Mouse (Mus musculus) regulatory T cell (primary cell): ENCODE measurements around the gene Gm6377.

Experiments used
- in situ Hi-C: fragments of 300-600 bp; cut with MboI, MseI; formaldehyde crosslinking; loops from one replicate; pipeline ENCODE4 v1.15.1; 2025; ENCODE audit warnings: high pct_unique_total_duplicates

The Gm6377 gene

DNA sequence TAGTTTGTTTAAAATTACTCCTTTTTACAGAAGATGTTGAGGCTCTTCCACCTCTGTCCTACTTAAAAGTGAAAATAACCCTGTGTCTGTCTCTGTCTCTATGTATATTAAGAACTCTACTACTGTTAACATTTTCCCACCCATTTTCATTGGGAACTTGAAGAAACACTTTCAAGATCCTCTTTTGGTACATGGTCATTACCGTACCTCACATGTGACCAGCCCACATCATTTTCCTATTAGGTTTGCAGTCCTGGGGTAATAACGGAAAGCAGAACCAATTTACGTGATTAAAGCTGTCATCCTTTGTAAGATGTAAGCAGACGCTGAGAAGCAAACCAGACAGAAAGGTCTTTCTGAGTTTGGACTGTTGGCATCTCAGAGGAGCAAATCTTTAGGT, at the start of gene Gm6377:
TSS of gene Gm6377 (plus strand) at position 289 of the 400 bp plus-strand sequence.
- in situ Hi-C loops: no loop called here

- in situ Hi-C loops: no loop called here
Measured at GRCm38 (mm10) chrX:109147108-109147507, 49.4 kb upstream of the Gm6377 start.

DNA sequence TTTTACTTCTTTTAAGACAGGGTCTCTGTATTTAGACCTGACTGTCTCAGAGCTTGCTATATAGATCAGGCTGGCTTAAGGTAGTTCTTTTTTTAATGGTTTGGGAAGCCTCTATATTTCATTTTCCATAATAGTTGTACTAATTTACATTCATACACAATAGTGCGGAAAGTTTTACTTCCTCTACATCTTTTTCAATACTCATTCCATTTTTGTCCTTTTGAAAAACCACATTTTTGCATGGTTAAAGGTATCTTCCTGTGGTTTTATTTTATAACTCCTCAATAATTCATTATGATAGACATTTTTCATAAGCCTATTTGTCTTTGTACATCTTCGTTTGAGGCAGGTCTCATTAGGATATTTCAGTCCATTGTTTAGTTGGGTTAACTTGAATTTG, 45.3 kb upstream of the Gm6377 start:
- in situ Hi-C loops: no loop called here

DNA sequence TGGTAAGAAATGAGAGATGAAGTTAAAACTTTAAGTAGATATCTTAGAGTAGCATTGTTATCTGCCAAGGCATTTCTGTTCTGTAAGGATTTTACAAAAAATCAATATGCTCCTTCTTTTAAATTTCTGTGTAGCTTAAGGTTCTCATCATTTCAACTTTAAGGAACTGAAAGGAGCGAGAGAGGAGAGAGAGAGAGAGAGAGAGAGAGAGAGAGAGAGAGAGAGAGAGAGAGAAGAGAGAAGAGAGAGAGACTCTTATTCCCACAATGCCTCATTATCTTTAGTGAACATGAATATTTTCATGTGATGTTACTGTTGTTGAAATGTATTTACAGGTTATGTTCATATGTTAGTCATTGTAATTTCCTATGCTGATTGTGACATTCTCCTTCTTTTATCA, 36.2 kb upstream of the Gm6377 start:
- in situ Hi-C loops: no loop called here

GRCm38 (mm10) chrX:109160901-109161300, 35.7 kb upstream of the Gm6377 start:
- in situ Hi-C loops: no loop called here

DNA sequence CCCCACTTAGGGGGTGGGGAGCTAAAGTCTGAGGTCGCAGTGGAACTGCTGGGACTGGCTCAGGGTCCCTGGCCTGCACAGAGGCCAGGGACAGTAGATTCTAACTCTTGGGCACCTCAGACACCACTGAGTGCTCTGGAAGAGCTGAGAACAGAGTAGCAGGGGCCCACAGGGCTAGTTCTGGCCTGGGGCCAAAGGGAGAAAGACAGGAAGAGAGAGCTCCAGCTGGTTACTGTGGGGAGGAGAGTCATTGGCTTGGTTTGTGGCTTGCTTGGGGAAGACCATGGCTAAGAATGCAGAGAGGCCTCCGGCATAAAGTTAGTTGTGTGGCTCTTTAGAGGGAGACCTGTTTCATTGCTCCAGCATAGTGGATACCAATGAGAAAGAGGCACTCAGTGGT, 21.5 kb upstream of the Gm6377 start:
- in situ Hi-C loops: no loop called here

DNA sequence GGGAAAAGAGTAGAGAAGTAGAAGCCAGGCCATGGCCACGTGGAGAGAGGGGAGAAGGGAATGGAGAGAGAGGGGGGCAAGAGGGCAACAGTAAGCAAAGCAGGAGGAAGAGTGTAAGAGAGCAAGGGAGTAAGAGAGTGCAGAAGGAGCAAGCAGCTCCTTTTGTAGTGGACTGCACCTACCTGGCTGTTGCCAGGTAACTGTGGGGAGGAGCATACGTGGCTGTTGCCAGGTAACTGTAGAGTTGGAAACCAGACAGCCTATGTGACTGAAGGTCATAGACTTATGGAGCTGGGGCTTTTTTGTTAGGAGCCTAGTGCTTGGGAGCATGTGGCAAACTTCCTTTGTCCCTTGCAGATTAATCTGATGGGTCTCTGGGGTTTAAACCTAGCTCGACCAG, 21.1 kb upstream of the Gm6377 start:
- in situ Hi-C loops: no loop called here

GRCm38 (mm10) chrX:109184706-109185478, 11.7 kb upstream of the Gm6377 start:
- in situ Hi-C loops: no loop called here

DNA sequence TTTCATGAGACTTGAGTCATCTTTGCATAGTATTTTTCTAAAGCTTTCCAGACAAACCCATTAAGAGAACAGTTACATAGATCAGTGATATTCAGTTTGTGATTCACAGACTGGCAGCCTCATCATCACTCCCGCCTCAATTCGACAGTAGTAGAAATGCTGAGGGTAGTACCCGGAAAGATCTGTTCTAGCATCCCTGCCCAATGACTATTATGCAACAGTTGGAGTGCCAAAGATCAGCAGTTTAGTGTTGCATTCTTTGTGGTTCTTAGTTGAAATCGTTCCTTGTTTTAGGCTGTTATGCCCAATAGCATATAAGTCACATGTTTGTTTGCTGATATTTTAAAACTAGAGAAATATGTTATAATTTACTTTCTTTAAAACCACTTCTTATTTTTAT, 6.9 kb upstream of the Gm6377 start:
- in situ Hi-C loops: no loop called here

DNA sequence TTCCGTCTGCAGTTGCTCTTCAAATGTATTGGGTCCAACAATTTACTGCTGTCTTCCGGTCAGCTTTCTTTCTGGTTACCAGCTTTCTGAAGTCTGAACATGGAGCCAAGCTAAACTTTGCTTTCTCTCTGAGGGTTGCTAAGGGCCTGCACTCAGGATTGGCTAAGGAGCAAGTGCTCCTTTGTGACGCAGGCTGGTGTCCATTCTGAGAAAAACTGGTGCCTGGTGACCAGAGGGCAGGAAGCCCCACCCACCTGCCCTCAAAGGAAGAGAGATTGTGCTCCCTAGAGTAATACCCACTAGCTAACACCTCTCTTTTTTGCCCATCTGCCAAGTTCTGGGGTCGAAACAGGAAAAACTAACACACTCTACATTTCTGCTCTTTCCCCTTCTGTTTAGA, 5.6 kb upstream of the Gm6377 start:
- in situ Hi-C loops: no loop called here

- in situ Hi-C loops: no loop called here
Measured at GRCm38 (mm10) chrX:109191436-109191835, 5.1 kb upstream of the Gm6377 start.

- in situ Hi-C loops: no loop called here
Measured at GRCm38 (mm10) chrX:109207843-109208242, 11.3 kb downstream of the Gm6377 start.

- in situ Hi-C loops: no loop called here
Measured at GRCm38 (mm10) chrX:109228720-109229119, 32.2 kb downstream of the Gm6377 start.

DNA sequence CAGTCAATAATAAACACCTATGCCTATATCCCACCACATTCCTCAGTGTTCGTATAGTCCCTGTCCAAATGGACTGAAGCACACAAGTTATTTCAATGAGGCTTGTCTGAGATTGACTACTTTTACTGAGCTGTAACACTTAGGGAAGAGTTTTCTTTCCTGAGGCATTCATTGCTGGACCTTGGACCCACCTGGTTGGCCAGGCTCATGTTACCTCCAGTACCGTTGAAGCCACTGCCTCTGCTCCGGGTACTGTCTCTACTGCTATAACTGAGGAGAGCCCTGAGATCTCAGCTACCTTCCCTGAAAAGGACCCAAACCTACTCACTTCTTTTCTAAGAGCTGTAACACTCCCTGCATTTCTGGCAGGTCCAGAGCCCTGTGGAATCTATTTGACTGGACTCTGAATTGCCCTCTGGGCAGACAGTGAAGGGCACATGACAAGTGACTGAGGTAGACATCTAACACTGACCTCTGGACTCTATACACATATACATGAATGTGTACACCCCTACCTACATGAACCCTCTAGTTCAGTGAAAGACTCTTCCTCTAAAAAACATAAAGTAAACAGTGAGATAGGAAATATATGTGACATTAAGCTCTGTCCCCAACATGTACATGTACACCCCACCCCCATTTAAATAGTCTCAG, 39.0 kb downstream of the Gm6377 start:
- in situ Hi-C loops: no loop called here

DNA sequence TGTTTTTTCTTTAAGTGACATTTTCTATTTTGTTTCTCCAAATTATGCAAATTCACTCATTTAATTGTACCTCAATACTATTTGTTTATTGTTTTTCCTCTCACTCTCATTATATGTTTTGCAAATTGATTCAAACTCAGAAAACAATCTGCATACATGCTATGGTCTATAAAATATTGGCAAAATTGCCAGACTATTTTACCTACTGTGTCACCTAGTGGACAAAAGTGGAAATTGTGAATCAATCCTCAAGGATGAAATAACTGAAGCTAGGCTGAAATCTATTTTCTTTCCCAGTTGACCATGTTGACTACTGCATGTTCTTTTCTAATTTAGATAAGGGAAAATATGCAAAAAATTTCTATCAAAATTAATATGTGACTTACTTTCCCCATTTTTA, 41.6 kb downstream of the Gm6377 start:
- in situ Hi-C loops: no loop called here
